Mouse (Mus musculus): ENCODE measurements around the gene Csnk2a1. TPM values are rescaled to one million over a fixed set of nuclear protein-coding genes. Genes with fewer than 3 reads are reported as not detected.

Csnk2a1 gene
- total and polyA plus RNA-seq, 3 experiments, result 88.5 to 130 TPM; not detected in 1

DNA sequence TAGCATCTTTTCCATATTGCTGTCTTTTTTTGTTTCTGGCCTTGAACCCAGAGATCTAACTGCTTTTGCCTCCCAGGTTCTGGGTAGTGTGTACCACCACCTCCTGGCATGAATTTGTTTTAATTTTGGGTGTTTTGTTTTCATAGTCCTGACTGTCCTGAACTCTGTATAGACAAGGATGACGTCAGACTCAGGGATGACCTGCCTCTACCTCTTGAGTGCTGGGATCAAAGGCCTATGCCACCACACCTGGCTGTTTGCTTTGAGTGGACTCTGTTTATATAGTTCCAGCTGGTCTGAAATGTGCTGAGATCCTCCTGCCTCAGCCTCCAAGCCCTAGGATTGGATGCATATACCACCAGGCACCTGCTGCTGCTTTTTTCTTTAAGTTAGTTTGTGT, 11.3 kb downstream of the Csnk2a1 start:
- TF ChIP-seq USF2 (IDR thresholded peaks at IDR 0.05; ENCODE audit: borderline replicate concordance in 1 of 2, insufficient read depth in 1 of 2, low read depth in 1 of 2, low read length in 2 of 2), result no peak
- no peak for TF ChIP-seq KAT2A (conservative IDR thresholded peaks at IDR 0.05; ENCODE audit: low read depth, low read length)
- TF ChIP-seq NELFE (IDR thresholded peaks at IDR 0.05; ENCODE audit: low read depth, low read length), result no peak
- TF ChIP-seq MYB (IDR thresholded peaks at IDR 0.05; ENCODE audit: low read depth, low read length), result no peak
- no peak for TF ChIP-seq TBP (IDR thresholded peaks at IDR 0.05; ENCODE audit: low read depth, low read length)
- no peak for TF ChIP-seq ZNF384 (IDR thresholded peaks at IDR 0.05; ENCODE audit: low read depth, low read length)
- no peak for TF ChIP-seq RAD21 (IDR thresholded peaks at IDR 0.05; ENCODE audit: low read depth, low read length)
- no peak for TF ChIP-seq ELF1 (IDR thresholded peaks at IDR 0.05; ENCODE audit: low read depth, low read length)
- no peak for TF ChIP-seq UBTF (IDR thresholded peaks at IDR 0.05; ENCODE audit: borderline replicate concordance, insufficient read depth, low read depth, low read length)
- TF ChIP-seq MAFK (IDR thresholded peaks at IDR 0.05; ENCODE audit: borderline replicate concordance, low read depth, low read length), result no peak
- TF ChIP-seq ZMIZ1 (IDR thresholded peaks at IDR 0.05; ENCODE audit: low read depth, low read length), result no peak
- no peak for TF ChIP-seq MXI1 (IDR thresholded peaks at IDR 0.05; ENCODE audit: low read depth, low read length)
- TF ChIP-seq TAL1 (IDR thresholded peaks at IDR 0.05; ENCODE audit: low read length), result no peak
- TF ChIP-seq E2F4 (IDR thresholded peaks at IDR 0.05; ENCODE audit: borderline replicate concordance, low read depth, low read length), result no peak
- TF ChIP-seq ZKSCAN1 (IDR thresholded peaks at IDR 0.05; ENCODE audit: low read depth, low read length), result no peak
- TF ChIP-seq CHD2 (IDR thresholded peaks at IDR 0.05; ENCODE audit: low read length), result no peak
- no peak for TF ChIP-seq TCF12 (IDR thresholded peaks at IDR 0.05; ENCODE audit: low read depth, low read length)
- peaks cover 11 to 56% of the 10 kb centered on the region in 2 experiments for H3K36me3 ChIP-seq (ENCODE audit: control insufficient read depth in 1 of 2, insufficient read depth in 2 of 2, low read length in 2 of 2)
- H3K79me2 ChIP-seq (ENCODE audit: control insufficient read depth, insufficient read depth, low read length, poor library complexity), result peaks cover 63% of the 10 kb centered on the region
- DNase-seq (ENCODE audit: low read depth, low spot score), result no peak
- H3K9me3 ChIP-seq (replicated peaks; ENCODE audit: insufficient read depth, low read length), result no peaks in the 10 kb centered on the region
- no peak overlapping the region for H3K27ac ChIP-seq (ENCODE audit: control insufficient read depth, low read depth, low read length)
- H3K4me3 ChIP-seq (ENCODE audit: control insufficient read depth in 1 of 2, insufficient read depth in 1 of 2, low read depth in 2 of 2, low read length in 2 of 2), result no peak overlapping the region
- no peaks in the 10 kb centered on the region; a peak in 1 of 4 replicates for H3K4me1 ChIP-seq (ENCODE audit: control insufficient read depth in 1 of 2, insufficient read depth in 2 of 2, low read length in 2 of 2)
- H3K9ac ChIP-seq (ENCODE audit: control insufficient read depth, low read depth, low read length, poor library complexity, severe bottlenecking), result no peak overlapping the region
- H3K27me3 ChIP-seq (ENCODE audit: control insufficient read depth in 1 of 2, insufficient read depth in 2 of 2, low read length in 2 of 2), result no peaks in the 10 kb centered on the region

DNA sequence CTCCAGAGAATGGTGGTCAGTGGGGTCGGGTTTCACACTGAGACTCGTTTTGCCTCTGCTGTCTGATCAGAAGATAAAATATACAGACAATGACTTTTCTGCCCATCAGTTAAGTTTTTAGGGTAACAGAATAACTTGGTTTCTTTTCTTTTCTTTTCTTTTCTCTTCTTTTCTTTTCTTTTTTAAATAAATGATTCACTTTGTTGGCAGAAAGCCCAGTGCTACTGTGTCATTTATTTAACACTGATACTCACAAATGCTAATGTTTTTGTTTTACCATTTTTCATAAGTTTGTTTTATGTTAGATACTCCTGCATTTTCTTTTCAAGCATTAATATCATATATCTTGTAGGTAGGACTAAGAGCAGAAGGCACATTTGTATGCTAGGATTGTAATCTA, 13.9 kb downstream of the Csnk2a1 start:
- Histone ChIP-seq H3K27me3 (ENCODE audit: control insufficient read depth in 1 of 2, insufficient read depth in 2 of 2, low read length in 2 of 2) (no peaks in the 10 kb centered on the region), H3K9me3 (replicated peaks; ENCODE audit: insufficient read depth, low read length) (no peaks in the 10 kb centered on the region), H3K9ac (ENCODE audit: control insufficient read depth, low read depth, low read length, poor library complexity, severe bottlenecking) (no peak overlapping the region), H3K36me3 (ENCODE audit: control insufficient read depth in 1 of 2, insufficient read depth in 2 of 2, low read length in 2 of 2) (peaks cover 11 to 40% of the 10 kb centered on the region in 2 experiments), H3K27ac (ENCODE audit: control insufficient read depth, low read depth, low read length) (no peak overlapping the region), H3K79me2 (ENCODE audit: control insufficient read depth, insufficient read depth, low read length, poor library complexity) (peaks cover 62% of the 10 kb centered on the region), H3K4me3 (ENCODE audit: control insufficient read depth in 1 of 2, insufficient read depth in 1 of 2, low read depth in 2 of 2, low read length in 2 of 2) (no peak overlapping the region), H3K4me1 (ENCODE audit: control insufficient read depth in 1 of 2, insufficient read depth in 2 of 2, low read length in 2 of 2) (no peaks in the 10 kb centered on the region)
- DNase-seq (ENCODE audit: low read depth, low spot score), result peak; percentile 28
- TF ChIP-seq E2F4 (IDR thresholded peaks at IDR 0.05; ENCODE audit: borderline replicate concordance, low read depth, low read length) (no peak), RCOR1 (IDR thresholded peaks at IDR 0.05; ENCODE audit: low read depth, low read length) (no peak), MEF2A (IDR thresholded peaks at IDR 0.05; ENCODE audit: extremely low read depth, insufficient replicate concordance, low read depth, low read length, poor library complexity, severe bottlenecking) (no peak), GATA1 (IDR thresholded peaks at IDR 0.05; ENCODE audit: low read depth, low read length) (0 out of 2 replicates have a peak, but pooled peaks have one; percentile 29)

Measured in MEL (cell line).